Mouse (Mus musculus): Measurements from ENCODE around the gene Timm17b. TPM values are rescaled to one million over a fixed set of nuclear protein-coding genes. Genes with fewer than 3 reads are reported as not detected.

Timm17b gene
- polyA plus RNA-seq, 1 experiment from 2014 or later, result 158 TPM

GRCm38 (mm10) chrX:7922032-7922431, 22.9 kb downstream of the Timm17b start:
- peak overlapping the region; percentile 41 for H3K4me2 ChIP-seq (replicated peaks)
- WGBS, result 10% methylated on average over 42 of the region's 48 CpGs
- H3K4me1 ChIP-seq, result peaks cover 8% of the 10 kb centered on the region
- H3K9me3 ChIP-seq (replicated peaks), result no peaks in the 10 kb centered on the region
- peaks cover 65% of the 10 kb centered on the region for H3K27me3 ChIP-seq
- ATAC-seq (ENCODE audit: insufficient number of reproducible peaks, low FRiP score, low TSS enrichment, low read depth), result no peak; the same call in 1 of the 2 replicates
- H3K4me3 ChIP-seq (replicated peaks), result peak overlapping the region; percentile 31
- no peak overlapping the region for H3K27ac ChIP-seq (replicated peaks)
- H3K9ac ChIP-seq, result no peak overlapping the region
- H3K36me3 ChIP-seq, result no peaks in the 10 kb centered on the region

GRCm38 (mm10) chrX:7926266-7926665, 27.1 kb downstream of the Timm17b start:
- WGBS, result 72% methylated on average over 6 of the region's 6 CpGs
- Histone ChIP-seq H3K4me2 (replicated peaks) (no peak overlapping the region), H3K4me3 (replicated peaks) (no peak overlapping the region), H3K4me1 (peaks cover 8% of the 10 kb centered on the region), H3K27ac (replicated peaks) (no peak overlapping the region), H3K27me3 (peaks cover 66% of the 10 kb centered on the region), H3K9ac (no peak overlapping the region), H3K36me3 (peaks cover under 1% of the 10 kb centered on the region; the same call in 1 of the 2 replicates), H3K9me3 (replicated peaks) (no peaks in the 10 kb centered on the region)
- ATAC-seq (ENCODE audit: insufficient number of reproducible peaks, low FRiP score, low TSS enrichment, low read depth), result no peak

- no peak overlapping the region for H3K9ac ChIP-seq
- H3K4me1 ChIP-seq, result peaks cover 4% of the 10 kb centered on the region
- WGBS, result 15% methylated on average over 10 of the region's 10 CpGs
- H3K4me2 ChIP-seq (replicated peaks), result no peak overlapping the region
- no peaks in the 10 kb centered on the region for H3K9me3 ChIP-seq (replicated peaks)
- H3K4me3 ChIP-seq (replicated peaks), result no peak overlapping the region
- ATAC-seq (ENCODE audit: insufficient number of reproducible peaks, low FRiP score, low TSS enrichment, low read depth), result no peak
- no peak overlapping the region for H3K27ac ChIP-seq (replicated peaks)
- H3K27me3 ChIP-seq, result peaks cover 58% of the 10 kb centered on the region
- H3K36me3 ChIP-seq, result peaks cover 4% of the 10 kb centered on the region; the same call in 1 of the 2 replicates
Measured at GRCm38 (mm10) chrX:7927116-7927515, 28.0 kb downstream of the Timm17b start.

GRCm38 (mm10) chrX:7928270-7928790, 29.2 kb downstream of the Timm17b start, which contains the start of gene Eras:
Gene Eras (minus strand): TSS chrX:7928607.
- WGBS, result 22% methylated on average over 19 of the region's 19 CpGs
- Histone ChIP-seq H3K27me3 (peaks cover 47% of the 10 kb centered on the region), H3K27ac (replicated peaks) (no peak within 1 kb of the TSS), H3K36me3 (peaks cover 4% of the 10 kb centered on the region; the same call in 1 of the 2 replicates), H3K4me1 (no peaks in the 10 kb centered on the region), H3K9me3 (replicated peaks) (no peaks in the 10 kb centered on the region), H3K9ac (no peak within 1 kb of the TSS), H3K4me2 (replicated peaks) (no peak within 1 kb of the TSS), H3K4me3 (replicated peaks) (no peak within 1 kb of the TSS)
- ATAC-seq (ENCODE audit: insufficient number of reproducible peaks, low FRiP score, low TSS enrichment, low read depth), result no peak

- H3K9me3 ChIP-seq (replicated peaks), result no peaks in the 10 kb centered on the region
- 52% methylated on average over 11 of the region's 11 CpGs for WGBS
- H3K9ac ChIP-seq, result no peak overlapping the region
- H3K4me2 ChIP-seq (replicated peaks), result no peak overlapping the region
- no peaks in the 10 kb centered on the region for H3K27me3 ChIP-seq
- ATAC-seq (ENCODE audit: insufficient number of reproducible peaks, low FRiP score, low TSS enrichment, low read depth), result no peak
- no peak overlapping the region for H3K27ac ChIP-seq (replicated peaks)
- H3K4me1 ChIP-seq, result no peaks in the 10 kb centered on the region
- peaks cover 11% of the 10 kb centered on the region; the same call in 1 of the 2 replicates for H3K36me3 ChIP-seq
- no peak overlapping the region for H3K4me3 ChIP-seq (replicated peaks)
Measured at GRCm38 (mm10) chrX:7936874-7937273, 37.7 kb downstream of the Timm17b start.

GRCm38 (mm10) chrX:7937667-7938066, 38.5 kb downstream of the Timm17b start:
- WGBS, result 86% methylated on average over 6 of the region's 6 CpGs
- Histone ChIP-seq H3K9ac (no peak overlapping the region), H3K4me3 (replicated peaks) (no peak overlapping the region), H3K27ac (replicated peaks) (no peak overlapping the region), H3K4me2 (replicated peaks) (no peak overlapping the region), H3K36me3 (peaks cover 13% of the 10 kb centered on the region; the same call in 1 of the 2 replicates), H3K9me3 (replicated peaks) (no peaks in the 10 kb centered on the region), H3K27me3 (no peaks in the 10 kb centered on the region), H3K4me1 (no peaks in the 10 kb centered on the region)
- ATAC-seq (ENCODE audit: insufficient number of reproducible peaks, low FRiP score, low TSS enrichment, low read depth), result no peak

- H3K36me3 ChIP-seq, result peaks cover 3% of the 10 kb centered on the region; the same call in 1 of the 2 replicates
- H3K9me3 ChIP-seq (replicated peaks), result no peaks in the 10 kb centered on the region
- no peak for ATAC-seq (ENCODE audit: insufficient number of reproducible peaks, low FRiP score, low TSS enrichment, low read depth)
- no peak overlapping the region for H3K4me3 ChIP-seq (replicated peaks)
- no peaks in the 10 kb centered on the region for H3K27me3 ChIP-seq
- H3K9ac ChIP-seq, result no peak overlapping the region
- no peaks in the 10 kb centered on the region for H3K4me1 ChIP-seq
- no peak overlapping the region for H3K4me2 ChIP-seq (replicated peaks)
- no peak overlapping the region for H3K27ac ChIP-seq (replicated peaks)
- 65% methylated on average over 8 of the region's 8 CpGs for WGBS
Measured at GRCm38 (mm10) chrX:7945618-7946017, 46.5 kb downstream of the Timm17b start.

- H3K36me3 ChIP-seq, result no peaks in the 10 kb centered on the region
- H3K4me1 ChIP-seq, result no peaks in the 10 kb centered on the region
- no peaks in the 10 kb centered on the region for H3K9me3 ChIP-seq (replicated peaks)
- H3K4me3 ChIP-seq (replicated peaks), result peak within 1 kb of the TSS; percentile 53
- peak; percentile 30 for ATAC-seq (ENCODE audit: insufficient number of reproducible peaks, low FRiP score, low TSS enrichment, low read depth)
- no peaks in the 10 kb centered on the region for H3K27me3 ChIP-seq
- peak within 1 kb of the TSS; percentile 33; the same call in 1 of the 2 replicates for H3K9ac ChIP-seq
- H3K27ac ChIP-seq (replicated peaks), result peak within 1 kb of the TSS; percentile 44; the same call in 1 of the 2 replicates
- H3K4me2 ChIP-seq (replicated peaks), result peak within 1 kb of the TSS; percentile 51
- WGBS, result 15% methylated on average over 36 of the region's 37 CpGs
Measured at GRCm38 (mm10) chrX:7947108-7947899, 48.1 kb downstream of the Timm17b start, which contains the start of gene Hdac6. Gene Hdac6 (minus strand): TSS chrX:7947889.

GRCm38 (mm10) chrX:7947900-7948492, 48.8 kb downstream of the Timm17b start:
- Histone ChIP-seq H3K27ac (replicated peaks) (peak overlapping the region; percentile 44; the same call in 1 of the 2 replicates), H3K27me3 (no peaks in the 10 kb centered on the region), H3K4me1 (no peaks in the 10 kb centered on the region), H3K9me3 (replicated peaks) (no peaks in the 10 kb centered on the region), H3K4me3 (replicated peaks) (peak overlapping the region; percentile 53), H3K9ac (peak overlapping the region; percentile 23; the same call in 1 of the 2 replicates), H3K4me2 (replicated peaks) (peak overlapping the region; percentile 42), H3K36me3 (no peaks in the 10 kb centered on the region)
- ATAC-seq (ENCODE audit: insufficient number of reproducible peaks, low FRiP score, low TSS enrichment, low read depth), result peak; percentile 99
- 17% methylated on average over 38 of the region's 38 CpGs for WGBS

- no peaks in the 10 kb centered on the region for H3K4me1 ChIP-seq
- H3K9ac ChIP-seq, result no peak overlapping the region
- H3K9me3 ChIP-seq (replicated peaks), result no peaks in the 10 kb centered on the region
- H3K36me3 ChIP-seq, result no peaks in the 10 kb centered on the region
- no peaks in the 10 kb centered on the region for H3K27me3 ChIP-seq
- ATAC-seq (ENCODE audit: insufficient number of reproducible peaks, low FRiP score, low TSS enrichment, low read depth), result no peak
- H3K4me2 ChIP-seq (replicated peaks), result no peak overlapping the region
- H3K4me3 ChIP-seq (replicated peaks), result no peak overlapping the region
- no peak overlapping the region for H3K27ac ChIP-seq (replicated peaks)
- 92% methylated on average over 7 of the region's 7 CpGs for WGBS
Measured at GRCm38 (mm10) chrX:7950091-7950490, 50.9 kb downstream of the Timm17b start.

Data from embryonic facial prominence, embryonic 15.5 days (tissue).